Mouse (Mus musculus): ENCODE measurements around the gene Pcnx. TPM values are rescaled to one million over a fixed set of nuclear protein-coding genes. Genes with fewer than 3 reads are reported as not detected.
A peak's percentile ranks its signal among the peaks of the same experiment; 100 is the strongest.

Pcnx gene
- polyA plus RNA-seq, 1 experiment from 2014 or later: 27.7 TPM

DNA sequence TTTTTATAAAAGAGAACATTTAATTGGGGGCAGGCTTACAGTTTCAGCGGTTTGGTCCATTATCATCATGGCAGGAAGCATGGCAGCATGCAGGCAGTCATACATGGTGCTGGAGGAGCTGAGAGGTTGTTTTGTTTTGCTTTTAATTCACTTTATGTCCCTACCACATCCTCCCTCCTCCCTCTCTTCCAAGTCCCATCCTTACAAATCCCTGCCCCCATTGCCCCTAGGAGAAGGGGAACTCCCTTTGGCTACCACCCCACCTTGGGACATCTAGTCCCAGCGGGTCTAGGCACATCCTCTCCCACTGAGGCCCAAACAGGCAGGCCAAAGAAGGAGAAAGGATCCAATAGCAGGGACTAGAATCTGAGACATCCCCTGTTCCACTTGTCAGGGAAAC, 44.6 kb downstream of the Pcnx start:
- 96% methylated on average over 2 of the region's 2 CpGs for WGBS (ENCODE audit: missing documents)

DNA sequence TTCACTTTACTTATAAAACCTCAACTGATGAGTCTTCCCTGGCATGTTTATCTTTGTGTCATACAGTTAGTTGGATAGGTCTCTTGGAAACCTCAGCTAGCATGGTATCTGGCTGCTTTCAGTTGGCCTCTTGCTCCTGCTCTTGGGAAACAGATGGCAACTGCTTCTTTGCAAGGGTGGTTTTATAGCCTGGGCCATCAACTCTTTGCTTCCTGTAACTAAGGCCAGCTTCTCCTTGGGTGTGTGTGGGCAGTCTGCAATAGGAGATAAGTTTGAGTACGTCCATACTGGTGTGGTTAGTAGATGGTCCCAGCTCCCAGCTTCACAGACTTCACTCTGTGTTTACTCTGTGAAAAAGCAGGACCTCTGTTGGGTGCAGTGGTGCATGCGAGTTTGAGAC, 46.0 kb downstream of the Pcnx start:
- WGBS (ENCODE audit: missing documents): 67% methylated on average over 2 of the region's 2 CpGs

More for the DNA sequence above, 44.6 kb downstream of the Pcnx start:
- Histone ChIP-seq H3K36me3 (ENCODE audit: inconsistent target) (no peaks in the 10 kb centered on the region), H3K4me3 (ENCODE audit: inconsistent target) (no peak overlapping the region), H3K27ac (no peak overlapping the region), H3K79me2 (ENCODE audit: inconsistent target) (no peaks in the 10 kb centered on the region; the same call in 1 of the 2 replicates)

DNA sequence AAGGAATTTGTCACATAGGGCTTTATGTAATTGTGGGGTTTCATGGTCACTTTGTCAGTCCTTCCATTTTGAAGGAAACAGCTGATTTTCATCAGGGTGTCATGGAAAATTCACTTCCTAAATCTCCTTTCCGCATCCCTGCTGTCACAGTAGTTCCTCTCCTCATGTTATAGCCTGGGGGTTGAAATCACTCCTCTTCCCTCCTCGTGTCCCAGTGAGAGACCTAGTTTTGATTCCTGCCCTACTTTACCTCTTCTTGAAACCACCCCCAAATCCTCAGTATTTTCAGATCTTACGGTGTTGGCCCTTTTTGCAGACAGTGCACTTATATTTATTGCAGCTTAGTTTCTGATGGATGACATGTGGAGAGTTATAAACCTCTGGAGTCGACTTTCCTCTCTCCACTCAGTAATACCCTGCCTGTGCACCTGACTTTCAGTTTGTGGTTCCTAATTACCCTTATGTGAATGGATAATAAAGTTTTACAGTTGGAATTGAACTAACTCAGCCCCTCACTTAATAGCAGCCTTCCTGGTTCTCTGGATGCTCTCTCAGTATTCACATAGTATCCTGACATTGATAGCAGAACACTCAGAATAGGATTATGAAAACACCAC, 48.0 kb downstream of the Pcnx start:
- Histone ChIP-seq H3K4me3 (ENCODE audit: inconsistent target) (no peak overlapping the region), H3K36me3 (ENCODE audit: inconsistent target) (no peaks in the 10 kb centered on the region), H3K27ac (no peak overlapping the region), H3K79me2 (ENCODE audit: inconsistent target) (no peaks in the 10 kb centered on the region; the same call in 1 of the 2 replicates)
- 67% methylated on average over 4 of the region's 4 CpGs for WGBS (ENCODE audit: missing documents)

More for the DNA sequence above, 46.0 kb downstream of the Pcnx start:
- Histone ChIP-seq H3K36me3 (ENCODE audit: inconsistent target) (no peaks in the 10 kb centered on the region), H3K4me3 (ENCODE audit: inconsistent target) (no peak overlapping the region), H3K79me2 (ENCODE audit: inconsistent target) (no peaks in the 10 kb centered on the region; the same call in 1 of the 2 replicates), H3K27ac (no peak overlapping the region)

DNA sequence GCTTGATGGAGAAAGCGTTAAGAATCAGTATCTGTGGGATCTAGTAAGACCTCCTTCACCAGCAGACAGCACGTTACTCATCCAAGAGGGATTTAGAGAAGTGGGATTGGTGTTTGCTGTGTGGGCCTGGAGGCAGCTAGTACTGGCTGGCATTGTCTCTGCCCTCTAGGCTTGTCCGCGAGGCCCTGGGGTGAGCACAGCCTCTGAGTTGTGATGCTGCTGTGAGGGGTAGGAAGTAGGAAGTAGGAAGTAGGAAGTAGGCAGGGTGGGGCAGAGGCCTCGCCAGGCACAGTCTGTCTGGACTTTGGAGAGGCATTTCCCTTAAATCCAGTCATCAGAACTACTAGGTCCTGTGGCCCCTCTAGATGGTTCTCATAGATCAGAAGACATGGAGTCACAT, 50.6 kb downstream of the Pcnx start:
- H3K79me2 ChIP-seq (ENCODE audit: inconsistent target): no peaks in the 10 kb centered on the region
- 0 out of 2 replicates have a peak, but pooled peaks cover 10% of the 10 kb centered on the region for H3K36me3 ChIP-seq (ENCODE audit: inconsistent target)
- no peak overlapping the region for H3K27ac ChIP-seq
- WGBS (ENCODE audit: missing documents): 91% methylated on average over 4 of the region's 5 CpGs
- H3K4me3 ChIP-seq (ENCODE audit: inconsistent target): no peak overlapping the region

DNA sequence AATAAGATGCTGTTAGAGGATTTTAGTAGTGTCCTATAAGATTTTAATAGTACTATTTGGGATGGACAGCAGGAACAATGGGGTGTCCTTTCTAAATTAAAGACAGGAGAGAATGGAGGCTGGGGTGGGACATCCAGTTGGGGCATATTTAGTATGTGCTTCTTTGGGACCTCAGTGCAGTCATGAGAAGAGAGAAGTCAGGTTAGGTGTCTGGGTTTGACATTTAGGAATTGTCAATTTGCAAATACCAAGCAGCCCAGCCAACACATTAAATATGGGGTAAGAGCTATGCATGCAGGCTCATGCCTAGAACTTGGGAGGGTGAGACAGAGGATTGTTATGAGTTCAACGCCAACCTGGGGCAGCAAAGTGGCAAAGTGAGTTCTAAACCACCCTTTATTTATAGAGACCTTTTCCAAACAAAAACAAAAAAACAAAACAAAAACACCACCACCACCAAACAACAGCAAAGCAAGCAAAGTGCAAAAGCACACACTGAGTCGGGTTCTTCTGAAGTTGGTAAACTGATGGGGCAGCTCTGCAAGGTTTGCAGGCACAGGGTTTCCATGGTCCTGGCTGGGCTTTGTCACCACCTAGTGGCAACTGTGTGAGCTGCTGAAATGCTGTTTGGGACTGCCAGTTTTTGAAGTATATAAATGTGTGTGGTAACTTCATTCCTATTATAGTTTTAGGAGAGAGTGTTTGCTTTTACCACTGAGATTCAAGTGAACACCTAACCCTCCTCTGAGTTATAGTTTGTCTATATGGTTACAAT, 55.5 kb downstream of the Pcnx start:
- Histone ChIP-seq H3K4me3 (ENCODE audit: inconsistent target) (no peak overlapping the region), H3K36me3 (ENCODE audit: inconsistent target) (peaks cover 31% of the 10 kb centered on the region; the same call in 1 of the 2 replicates)
- WGBS (ENCODE audit: missing documents): 50% methylated on average over 2 of the region's 2 CpGs

DNA sequence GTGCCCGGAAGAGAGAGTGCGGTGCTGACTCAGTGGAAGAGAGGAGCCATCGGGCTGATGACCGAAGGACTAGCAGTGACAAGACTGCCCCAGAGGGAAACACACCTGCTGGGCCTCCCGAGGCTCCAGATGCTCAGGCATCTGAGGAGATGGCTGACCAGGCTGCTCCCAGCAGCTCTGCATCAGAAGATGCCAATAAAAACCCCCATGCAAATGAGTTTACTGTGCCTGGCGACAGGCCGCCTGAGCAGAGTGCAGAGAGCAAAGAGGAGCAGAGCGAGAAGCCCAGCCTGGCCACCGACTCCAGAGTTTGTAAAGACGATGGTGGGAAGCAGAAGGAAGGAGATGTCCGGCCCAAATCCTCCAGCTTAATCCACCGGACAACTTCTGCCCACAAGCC, 58.5 kb downstream of the Pcnx start:
- Histone ChIP-seq H3K79me2 (ENCODE audit: inconsistent target) (no peaks in the 10 kb centered on the region; the same call in 1 of the 2 replicates), H3K4me3 (ENCODE audit: inconsistent target) (no peak overlapping the region), H3K27ac (no peak overlapping the region), H3K36me3 (ENCODE audit: inconsistent target) (peaks cover 27% of the 10 kb centered on the region; the same call in 1 of the 2 replicates)
- 98% methylated on average over 12 of the region's 12 CpGs for WGBS (ENCODE audit: missing documents)

More for the DNA sequence above, 55.5 kb downstream of the Pcnx start:
- Histone ChIP-seq H3K79me2 (ENCODE audit: inconsistent target) (no peaks in the 10 kb centered on the region), H3K27ac (no peak overlapping the region)

DNA sequence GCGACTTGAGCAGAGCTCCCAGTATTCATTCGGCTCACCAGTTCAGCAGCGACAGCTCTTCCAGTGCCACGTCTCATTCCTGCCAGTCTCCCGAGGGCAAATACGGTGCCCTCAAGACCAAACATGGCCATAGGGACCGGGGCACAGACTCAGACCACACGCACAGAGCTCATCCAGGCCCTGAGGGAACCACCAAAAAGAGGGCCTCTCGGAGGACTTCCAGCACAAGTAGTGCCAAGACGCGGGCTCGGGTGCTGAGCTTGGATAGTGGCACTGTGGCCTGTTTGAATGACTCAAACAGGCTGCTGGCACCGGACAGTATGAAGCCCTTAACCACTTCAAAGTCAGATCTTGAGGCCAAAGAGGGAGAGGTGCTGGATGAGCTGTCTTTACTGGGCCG, 59.1 kb downstream of the Pcnx start:
- Histone ChIP-seq H3K79me2 (ENCODE audit: inconsistent target) (no peaks in the 10 kb centered on the region; the same call in 1 of the 2 replicates), H3K27ac (no peak overlapping the region), H3K4me3 (ENCODE audit: inconsistent target) (no peak overlapping the region), H3K36me3 (ENCODE audit: inconsistent target) (peaks cover 22% of the 10 kb centered on the region; the same call in 1 of the 2 replicates)
- WGBS (ENCODE audit: missing documents): 97% methylated on average over 14 of the region's 14 CpGs

DNA sequence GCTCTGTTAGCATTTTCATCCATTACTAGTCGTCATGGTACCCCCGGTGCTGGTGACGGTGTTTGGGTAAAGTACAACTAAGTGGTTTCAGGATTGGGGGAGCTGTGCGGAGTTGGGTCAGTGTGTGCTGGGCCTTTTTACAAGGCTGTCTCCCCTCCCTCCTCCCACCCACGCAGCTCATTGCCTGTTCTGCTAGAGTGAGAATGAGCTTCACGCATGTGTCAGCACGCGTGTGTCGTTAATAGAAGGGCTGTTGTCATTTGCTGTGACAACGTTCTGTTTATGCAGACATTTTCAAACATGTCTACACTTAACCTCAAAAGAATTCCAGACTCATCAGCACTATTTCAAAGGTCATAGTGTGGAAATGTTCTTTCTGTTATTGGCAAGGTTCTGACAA, 60.2 kb downstream of the Pcnx start:
- H3K36me3 ChIP-seq (ENCODE audit: inconsistent target): peaks cover 21% of the 10 kb centered on the region; the same call in 1 of the 2 replicates
- H3K79me2 ChIP-seq (ENCODE audit: inconsistent target): no peaks in the 10 kb centered on the region; the same call in 1 of the 2 replicates
- 96% methylated on average over 10 of the region's 10 CpGs for WGBS (ENCODE audit: missing documents)
- H3K27ac ChIP-seq: no peak overlapping the region
- H3K4me3 ChIP-seq (ENCODE audit: inconsistent target): no peak overlapping the region

DNA sequence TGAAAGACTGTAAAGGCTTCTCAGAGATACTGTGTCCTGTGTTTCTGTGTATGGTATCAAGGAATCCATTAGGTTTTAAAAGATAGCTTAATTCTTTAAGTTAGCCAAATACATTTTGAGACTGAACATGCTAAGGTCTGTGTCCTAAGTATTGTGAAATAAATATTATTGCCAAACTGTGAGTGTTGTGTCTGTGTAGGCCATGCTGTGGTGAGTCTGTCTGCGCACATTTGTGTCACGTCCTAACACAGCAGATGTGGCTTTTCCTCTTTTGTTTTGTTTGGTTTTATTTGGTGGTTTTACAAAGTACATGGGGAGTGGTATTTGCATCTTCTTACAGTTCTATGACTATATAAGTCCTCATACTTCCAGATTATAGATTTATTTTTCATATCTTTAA, 60.8 kb downstream of the Pcnx start:
- no peak overlapping the region for H3K27ac ChIP-seq
- H3K36me3 ChIP-seq (ENCODE audit: inconsistent target): peaks cover 21% of the 10 kb centered on the region; the same call in 1 of the 2 replicates
- H3K4me3 ChIP-seq (ENCODE audit: inconsistent target): no peak overlapping the region
- WGBS (ENCODE audit: missing documents): 32% methylated on average over 2 of the region's 2 CpGs
- H3K79me2 ChIP-seq (ENCODE audit: inconsistent target): peaks cover 5% of the 10 kb centered on the region; the same call in 1 of the 2 replicates

DNA sequence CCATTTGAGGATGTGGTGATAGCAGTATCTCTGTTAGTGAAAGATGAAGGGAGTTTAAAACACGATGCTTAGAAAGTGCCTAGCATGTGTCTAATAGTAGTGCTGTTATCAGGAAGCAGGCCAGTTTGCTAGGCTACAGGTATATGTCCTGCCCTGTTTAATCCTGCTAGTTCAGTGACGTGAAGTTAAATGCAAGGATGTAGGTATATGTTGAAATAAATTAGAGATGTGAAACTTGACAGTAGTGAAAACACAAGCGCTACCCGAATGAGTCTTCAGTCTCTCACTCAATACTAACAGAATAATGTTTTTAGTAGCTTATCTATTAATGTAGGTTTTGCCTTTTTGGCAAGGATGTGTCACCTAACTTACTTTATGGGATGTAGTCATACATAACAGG, 62.0 kb downstream of the Pcnx start:
- Histone ChIP-seq H3K79me2 (ENCODE audit: inconsistent target) (peaks cover 10% of the 10 kb centered on the region; the same call in 1 of the 2 replicates), H3K4me3 (ENCODE audit: inconsistent target) (no peak overlapping the region), H3K27ac (no peak overlapping the region), H3K36me3 (ENCODE audit: inconsistent target) (peaks cover 21% of the 10 kb centered on the region; the same call in 1 of the 2 replicates)
- WGBS (ENCODE audit: missing documents): 89% methylated on average over 4 of the region's 4 CpGs

DNA sequence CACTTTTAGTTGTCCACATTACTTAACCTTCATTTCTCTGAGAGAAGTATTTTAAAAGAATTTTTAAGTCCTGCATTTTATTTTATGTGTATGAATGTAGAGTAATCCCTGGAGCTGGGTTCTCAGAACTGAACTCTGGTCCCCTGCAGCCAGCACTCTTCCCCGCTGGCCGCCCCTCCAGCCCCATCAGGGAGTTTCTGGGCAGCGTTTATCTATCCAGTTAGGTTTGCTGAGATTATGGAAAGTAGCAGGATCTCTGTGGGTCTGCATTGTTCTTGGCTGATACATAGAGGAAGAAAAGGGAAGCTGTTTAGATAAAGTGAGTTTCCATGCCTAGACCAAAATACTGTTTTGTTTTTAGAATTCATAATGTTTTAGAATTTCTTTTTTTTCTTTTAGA, 63.0 kb downstream of the Pcnx start:
- Histone ChIP-seq H3K4me3 (ENCODE audit: inconsistent target) (no peak overlapping the region), H3K27ac (no peak overlapping the region), H3K36me3 (ENCODE audit: inconsistent target) (peaks cover 18% of the 10 kb centered on the region; the same call in 1 of the 2 replicates), H3K79me2 (ENCODE audit: inconsistent target) (peaks cover 12% of the 10 kb centered on the region; the same call in 1 of the 2 replicates)
- WGBS (ENCODE audit: missing documents): 89% methylated on average over 3 of the region's 3 CpGs

DNA sequence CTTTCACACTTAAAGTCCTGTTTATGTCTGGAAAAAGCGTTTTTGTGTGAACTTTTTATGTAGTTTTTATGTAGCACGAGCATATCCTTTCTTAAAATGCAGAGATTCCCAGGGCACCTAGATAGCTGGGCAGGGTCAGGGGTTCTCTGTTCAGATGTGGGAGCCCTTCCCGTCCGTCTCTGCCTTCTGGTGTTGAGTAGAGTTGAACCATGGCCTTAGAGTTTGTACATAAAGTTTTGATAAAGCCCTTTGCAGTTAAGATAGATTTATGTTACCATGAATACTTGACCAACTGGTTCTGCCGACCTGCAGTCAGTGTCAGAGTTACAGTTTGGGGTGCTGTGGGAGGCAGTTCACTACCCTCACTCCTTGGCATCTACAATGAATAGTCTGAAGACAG, 67.3 kb downstream of the Pcnx start:
- peaks cover 41% of the 10 kb centered on the region; the same call in 1 of the 2 replicates for H3K79me2 ChIP-seq (ENCODE audit: inconsistent target)
- H3K36me3 ChIP-seq (ENCODE audit: inconsistent target): no peaks in the 10 kb centered on the region
- no peak overlapping the region for H3K27ac ChIP-seq
- H3K4me3 ChIP-seq (ENCODE audit: inconsistent target): no peak overlapping the region
- 89% methylated on average over 5 of the region's 5 CpGs for WGBS (ENCODE audit: missing documents)

DNA sequence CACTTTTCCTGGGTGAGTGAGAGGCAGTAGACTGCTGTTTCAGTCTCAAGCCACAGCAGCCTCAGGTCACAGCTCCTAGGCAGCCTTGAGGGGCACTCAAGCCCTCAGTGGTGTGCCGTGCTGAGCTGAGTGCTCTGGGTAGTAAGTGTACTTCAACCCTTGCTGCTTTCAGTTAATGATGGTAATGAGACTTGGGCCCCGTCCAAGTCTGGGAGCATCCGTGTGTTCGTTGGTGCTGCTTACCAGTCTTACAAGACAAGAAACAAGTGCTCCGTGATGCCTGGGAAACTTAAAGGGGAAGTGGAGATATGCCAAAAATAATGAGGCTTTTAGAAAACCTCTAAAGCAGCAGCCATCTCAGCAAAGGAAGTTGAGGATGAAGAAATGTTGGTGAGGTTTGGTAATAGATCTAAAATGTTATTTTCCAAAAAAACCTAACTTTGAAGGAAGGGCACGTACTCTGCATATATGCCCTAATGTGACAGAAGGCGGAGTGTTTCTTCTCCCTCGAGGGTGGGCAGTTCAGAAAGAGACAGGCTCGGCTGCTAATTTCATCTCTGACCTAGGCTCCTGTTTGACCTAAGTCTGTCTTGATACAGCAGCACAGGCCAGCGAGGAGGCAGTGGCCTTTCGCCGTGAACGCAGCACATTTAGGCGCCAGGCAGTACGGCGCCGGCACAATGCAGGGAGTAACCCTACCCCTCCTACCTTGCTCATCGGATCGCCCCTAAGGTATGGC, 68.0 kb downstream of the Pcnx start:
- no peak overlapping the region; the same call in 1 of the 2 replicates for H3K4me3 ChIP-seq (ENCODE audit: inconsistent target)
- H3K79me2 ChIP-seq (ENCODE audit: inconsistent target): peaks cover 47% of the 10 kb centered on the region; the same call in 1 of the 2 replicates
- 36% methylated on average over 19 of the region's 19 CpGs for WGBS (ENCODE audit: missing documents)
- H3K36me3 ChIP-seq (ENCODE audit: inconsistent target): no peaks in the 10 kb centered on the region
- peak overlapping the region; percentile 57 for H3K27ac ChIP-seq

DNA sequence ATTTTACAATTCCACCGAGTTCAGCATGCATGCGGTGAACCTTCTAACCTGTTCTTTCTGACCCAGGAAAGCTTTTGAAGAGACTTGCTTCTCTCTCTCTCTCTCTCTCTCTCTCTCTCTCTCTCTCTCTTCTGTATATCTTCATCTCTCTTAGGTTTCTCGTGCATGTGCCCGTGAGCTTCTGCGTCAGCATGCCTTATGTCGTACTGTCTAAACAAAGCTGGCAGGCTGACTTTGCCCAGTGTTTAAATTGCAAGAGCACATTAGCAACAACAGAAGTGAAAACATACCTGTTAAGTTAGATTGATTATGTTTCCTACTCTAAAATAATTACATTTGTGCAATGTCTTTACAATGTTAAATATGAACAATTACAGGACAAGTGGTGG, 68.6 kb downstream of the Pcnx start:
- Histone ChIP-seq H3K27ac (peak overlapping the region; percentile 57), H3K4me3 (ENCODE audit: inconsistent target) (no peak overlapping the region; the same call in 1 of the 2 replicates), H3K79me2 (ENCODE audit: inconsistent target) (peaks cover 48% of the 10 kb centered on the region; the same call in 1 of the 2 replicates), H3K36me3 (ENCODE audit: inconsistent target) (no peaks in the 10 kb centered on the region)
- 75% methylated on average over 6 of the region's 6 CpGs for WGBS (ENCODE audit: missing documents)
